Mouse (Mus musculus) lung, postnatal 36 days (tissue): Measurements from ENCODE around the gene Rcc1l.

ENCODE experiments used
- DNase-seq: peaks from one replicate; pipeline ENCODE4 v3.0.0; 2022; ENCODE audit warnings: mixed read lengths

Rcc1l gene

DNA sequence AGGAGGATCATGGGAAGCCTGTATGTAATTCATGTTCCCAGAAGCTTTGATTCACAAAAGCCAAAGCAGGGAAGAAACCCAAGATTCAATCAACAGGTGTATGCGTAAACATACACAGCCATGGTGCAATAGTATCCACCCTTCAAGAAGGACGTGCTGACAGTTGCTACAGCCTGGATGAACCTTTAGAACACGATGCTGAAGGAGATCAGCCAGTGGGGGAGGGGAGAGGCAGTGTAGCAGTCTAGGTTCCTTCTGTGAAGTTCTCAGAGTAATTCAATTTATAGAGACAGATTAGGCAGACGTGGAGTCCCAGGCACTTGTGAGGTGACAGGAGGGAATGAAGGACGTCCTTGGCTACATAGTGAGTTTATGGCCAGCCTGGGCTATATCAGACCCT lies 61.6 kb downstream of the Rcc1l start:
- DNase-seq, result no peak

DNA sequence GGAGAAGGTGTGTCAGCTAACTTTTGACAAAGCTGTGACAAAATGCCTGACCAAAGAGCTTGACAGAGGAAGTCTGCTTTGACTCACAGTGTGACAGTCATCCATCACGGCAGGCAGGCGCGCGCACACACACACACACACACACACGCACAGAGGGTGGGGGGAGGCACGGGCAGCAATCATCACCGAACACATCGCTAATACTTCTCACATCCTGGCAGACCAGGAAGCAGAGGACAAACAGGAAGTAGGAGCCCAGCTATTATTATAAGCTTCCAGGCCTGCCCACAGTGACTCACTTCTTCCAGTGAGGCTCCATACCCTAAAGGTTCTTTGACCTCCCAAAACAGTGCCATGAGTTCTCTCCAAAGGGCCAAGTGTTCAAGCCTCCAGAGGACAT lies 70.7 kb downstream of the Rcc1l start:
- DNase-seq, result peak; percentile 15

DNA sequence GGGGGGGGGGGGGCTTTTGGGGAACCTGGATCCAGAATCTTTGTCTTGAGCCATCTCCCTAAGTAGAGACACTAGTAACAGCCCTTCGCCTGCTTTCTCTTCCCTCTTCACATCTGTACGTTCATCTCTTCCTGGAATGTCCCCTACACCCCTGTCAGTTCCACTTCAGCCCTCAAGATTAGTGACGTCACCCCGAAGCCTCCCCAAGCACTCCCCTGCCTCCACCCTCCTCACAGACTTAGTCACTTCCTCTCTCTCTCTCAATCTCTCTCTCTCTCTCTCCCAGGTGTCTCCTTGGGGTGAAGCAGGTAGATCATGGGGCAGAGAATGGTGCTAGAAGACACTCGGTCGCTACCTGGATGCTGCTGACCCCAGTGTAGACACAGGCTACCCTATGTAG lies 73.9 kb downstream of the Rcc1l start:
- no peak for DNase-seq

DNA sequence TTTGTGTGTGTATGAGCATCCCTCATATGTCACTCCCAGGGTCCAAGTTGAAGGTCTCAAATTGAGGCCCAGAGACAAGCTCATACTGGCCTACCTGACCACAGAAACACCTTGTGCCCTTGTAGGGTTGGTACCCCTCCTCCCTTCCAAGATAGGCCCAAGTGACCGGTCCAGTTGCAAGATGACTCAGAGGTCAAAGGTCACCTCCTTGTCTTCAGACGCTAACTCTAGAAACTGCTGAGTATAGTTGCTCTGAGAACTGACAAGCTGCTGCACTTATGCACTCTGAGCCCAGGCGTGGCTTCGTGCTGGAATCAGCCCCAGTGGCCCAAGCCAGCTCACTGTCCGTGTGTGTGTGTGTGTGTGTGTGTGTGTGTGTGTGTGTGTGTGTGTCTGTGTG lies 74.7 kb downstream of the Rcc1l start:
- peak; percentile 48 for DNase-seq

DNA sequence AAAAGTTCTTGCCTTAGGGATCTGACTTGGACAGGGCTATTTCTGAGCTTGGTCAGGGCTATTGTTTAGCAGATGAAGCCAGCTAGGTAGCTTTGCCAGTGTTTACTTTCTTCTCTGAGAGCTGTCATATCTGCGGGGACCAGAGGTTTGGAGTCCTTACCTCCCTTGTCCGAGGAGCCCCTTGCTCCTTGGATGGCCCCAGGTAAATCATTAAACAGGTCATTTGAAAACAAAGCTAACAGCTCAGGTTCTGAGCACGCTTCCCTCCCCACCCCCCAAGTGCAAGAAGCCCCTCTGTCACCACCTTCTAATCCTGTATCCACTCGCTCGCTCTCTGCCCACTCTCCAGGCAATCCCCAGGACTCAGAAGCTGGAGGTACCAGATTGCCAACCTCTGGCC lies 75.3 kb downstream of the Rcc1l start:
- no peak for DNase-seq

DNA sequence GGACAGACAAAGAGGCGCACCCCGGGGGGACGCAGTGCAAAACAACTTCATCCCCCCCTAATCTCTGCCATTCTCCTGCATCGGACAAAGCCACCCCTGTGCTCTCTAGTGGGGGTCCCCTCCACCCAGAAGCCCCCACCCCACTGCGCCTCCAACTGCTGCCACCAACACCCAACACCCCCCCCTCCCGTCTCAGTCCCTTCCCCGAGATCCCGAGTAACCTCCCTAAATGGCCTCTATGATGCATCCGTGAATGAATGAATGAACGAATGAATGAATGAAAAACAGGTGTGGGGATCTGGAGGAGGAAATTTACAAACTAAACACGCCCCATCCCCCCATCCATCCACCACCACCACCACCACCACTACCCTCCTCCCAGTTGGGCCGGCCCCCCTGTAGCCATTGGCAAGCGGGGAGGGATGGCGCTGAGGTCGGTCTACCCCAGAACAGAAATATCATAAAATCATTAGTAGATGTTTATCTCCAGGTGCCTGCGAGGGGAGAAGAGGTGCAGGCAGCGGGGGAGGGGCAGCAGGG lies 76.3 kb downstream of the Rcc1l start:
- DNase-seq, result no peak

DNA sequence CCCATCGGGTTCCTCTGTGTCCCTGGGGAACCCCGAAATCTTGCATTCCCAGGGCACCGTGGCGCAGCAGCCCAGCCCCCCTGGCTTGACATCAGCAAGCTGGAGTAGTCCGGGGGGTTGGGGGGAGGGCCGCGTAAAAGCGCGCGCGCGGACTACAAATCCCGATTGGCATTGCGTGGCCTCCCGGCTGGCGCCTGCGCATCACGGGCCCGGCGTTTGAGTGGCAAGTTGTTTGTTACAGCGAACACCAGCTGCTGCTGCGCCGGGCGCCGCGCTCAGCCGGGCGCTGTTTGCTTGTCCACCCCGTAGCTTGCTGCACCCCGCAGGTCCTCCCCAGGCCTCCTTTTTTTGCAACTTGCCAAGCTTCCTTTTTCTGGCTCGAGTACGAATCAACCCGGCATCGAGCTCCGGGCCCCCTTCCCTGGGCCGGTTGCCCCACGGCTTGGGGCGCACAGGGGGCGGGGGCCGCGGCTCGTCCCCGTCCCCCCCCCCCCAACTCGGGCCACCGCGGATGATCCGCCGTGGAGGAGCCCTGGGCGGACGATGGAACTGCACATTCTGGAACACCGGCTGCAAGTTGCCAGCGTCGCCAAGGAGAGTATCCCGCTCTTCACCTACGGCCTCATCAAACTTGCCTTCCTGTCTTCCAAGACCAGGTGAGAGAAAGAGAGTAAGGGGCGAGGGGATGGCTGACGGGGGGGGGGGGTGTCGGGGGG lies 76.9 kb downstream of the Rcc1l start, which contains the start of gene Castor2:
Castor2 (plus strand) TSS at position 216 of the 716 bp plus-strand sequence.
- DNase-seq, result peak; percentile 95

DNA sequence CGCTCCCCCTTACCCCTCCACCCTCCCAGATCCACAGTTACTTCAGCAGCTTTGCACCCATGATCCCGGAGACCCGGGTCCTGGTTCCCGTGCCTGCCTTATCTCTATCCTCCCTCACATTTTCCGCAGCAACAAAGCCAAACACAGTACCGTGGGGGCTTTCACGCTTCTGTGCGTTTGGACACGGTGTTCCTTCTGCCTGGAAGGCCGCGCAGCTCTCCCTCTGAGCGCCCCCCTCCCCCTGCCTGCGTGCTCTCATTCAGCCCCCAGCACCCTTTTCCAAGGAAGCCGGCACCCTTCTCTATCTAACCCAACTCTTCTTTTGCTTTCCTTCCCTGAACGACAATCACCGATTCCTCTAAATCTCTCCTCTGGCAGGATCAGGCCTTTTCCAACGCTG lies 77.6 kb downstream of the Rcc1l start:
- DNase-seq, result no peak

DNA sequence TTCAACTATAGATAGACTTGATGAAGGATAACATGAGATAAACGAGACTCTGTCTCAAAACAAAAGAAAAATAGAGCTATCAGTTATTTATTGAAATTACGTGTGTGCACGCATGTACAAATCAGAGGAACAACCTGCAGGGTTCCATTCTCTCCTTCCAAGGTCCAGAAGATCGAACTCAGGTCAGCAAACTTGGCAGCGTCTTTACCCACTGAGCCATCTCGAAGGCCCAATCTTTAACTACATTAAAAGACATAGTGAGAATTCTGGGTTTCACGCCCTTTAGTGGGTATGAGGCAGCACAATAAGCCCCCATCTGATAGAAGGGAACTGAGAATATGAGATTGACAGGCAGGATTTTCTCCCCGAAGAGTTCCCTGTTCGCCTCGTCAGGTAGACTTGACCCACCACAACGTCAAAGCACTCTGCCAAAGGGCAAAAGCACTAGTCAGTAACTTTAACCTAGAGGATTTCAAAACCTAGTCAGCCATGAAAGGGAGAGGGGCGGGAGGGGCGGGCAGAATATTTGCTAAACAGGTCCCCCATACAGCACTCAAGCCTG lies 78.2 kb downstream of the Rcc1l start:
- no peak for DNase-seq
